Mouse (Mus musculus) urinary bladder, postnatal 25 days (tissue): ENCODE data around the gene Neurl2.
A peak's percentile ranks its signal among the peaks of the same experiment; 100 is the strongest.
"Not testable (repeated sequence)": the region's sequence is repeated elsewhere in the genome, so short reads cannot be mapped to it uniquely, and the experiment has no call there.

ENCODE experiments used
- DNase-seq: peaks from one replicate; pipeline ENCODE4 v3.0.0; 2022; ENCODE audit warnings: low spot score

Gene Neurl2

DNA sequence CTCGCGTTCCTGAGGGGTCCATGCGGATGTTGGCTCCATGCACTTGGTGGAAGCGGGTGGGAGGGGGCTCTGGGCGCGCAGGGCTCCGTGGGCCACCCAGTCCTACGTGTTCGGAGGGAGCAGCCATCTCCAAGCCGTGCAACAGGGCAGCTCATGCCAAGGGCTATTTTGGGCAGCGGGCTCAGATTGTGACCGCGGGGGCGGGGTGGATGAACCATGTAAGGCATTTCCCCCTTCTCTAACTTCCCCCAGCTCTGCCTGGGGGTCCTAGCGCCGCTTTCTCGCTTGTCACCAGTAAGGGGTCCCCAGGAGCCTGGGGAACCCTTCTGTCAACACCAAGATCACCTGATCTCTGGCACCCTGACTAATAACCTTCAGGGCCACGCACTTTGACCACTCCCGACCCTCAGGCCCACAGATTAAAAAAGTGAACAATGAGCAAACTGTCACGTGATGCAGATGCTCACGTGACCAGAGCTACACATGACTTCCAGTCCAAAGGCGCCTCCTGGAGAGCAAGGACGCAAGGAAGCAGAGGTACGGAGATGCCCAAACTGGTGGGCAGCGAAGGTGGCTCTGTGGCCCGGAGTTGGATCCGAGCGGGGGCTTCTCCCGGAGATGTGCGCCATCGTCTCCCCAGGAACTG is at the start of gene Neurl2:
Gene Neurl2 (minus strand): TSS at position 143 of the 646 bp plus-strand sequence.
- peak; percentile 89 for DNase-seq

DNA sequence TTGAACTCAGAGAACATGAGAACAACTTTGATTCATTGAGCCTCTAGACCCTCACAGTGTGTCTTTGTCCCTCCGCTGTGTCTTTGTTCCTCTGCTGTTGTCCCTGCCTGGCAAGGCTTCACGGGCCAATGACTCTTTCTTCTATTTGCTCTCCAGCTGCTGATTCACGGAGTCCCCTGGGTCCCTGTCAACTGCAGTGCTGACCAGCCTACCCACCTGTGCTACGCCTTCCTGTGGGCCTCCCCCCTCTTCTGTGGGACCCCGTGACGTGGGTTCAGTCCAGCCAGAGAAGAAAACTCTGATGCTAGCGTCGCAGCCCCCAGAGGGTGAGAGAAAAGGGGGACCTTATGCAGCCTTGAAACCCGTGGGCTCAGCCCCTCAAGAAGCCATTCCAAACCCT is 49.4 kb upstream of the Neurl2 start:
- DNase-seq = no peak

DNA sequence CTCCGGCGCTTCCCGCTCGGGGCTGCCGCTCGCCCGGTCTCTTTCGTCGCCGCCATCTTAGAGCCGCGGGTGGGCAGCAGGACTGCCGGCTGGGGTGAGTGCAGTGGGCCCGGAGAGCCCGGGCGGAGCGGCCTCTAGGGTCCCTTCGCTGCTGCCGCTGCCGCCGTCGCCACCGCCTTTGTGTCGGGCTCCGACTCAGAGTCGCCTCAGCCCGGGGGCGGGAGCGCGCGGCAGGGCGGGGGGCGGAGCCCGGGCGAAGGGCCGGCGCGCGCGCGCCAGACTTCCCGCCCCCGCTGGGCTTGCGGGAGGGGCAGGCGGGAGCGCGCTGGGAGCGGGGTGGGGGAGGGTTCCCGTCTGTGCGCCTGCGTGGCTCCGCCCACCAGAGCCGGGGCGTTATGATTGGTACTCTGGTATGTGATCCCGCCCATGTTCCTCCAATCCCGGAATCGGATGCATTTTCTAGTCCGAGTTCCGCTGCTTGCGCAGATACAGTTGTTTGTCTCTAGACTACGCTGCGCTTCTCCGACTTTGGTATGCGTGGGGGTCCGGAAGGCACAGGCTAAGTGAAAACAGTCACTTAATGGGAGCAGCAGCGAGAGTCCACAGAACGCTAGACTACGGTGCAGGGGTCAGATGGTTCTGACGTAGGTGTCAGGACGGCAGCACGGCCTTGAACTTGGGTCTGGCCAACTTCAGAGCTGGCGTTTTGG is 46.5 kb upstream of the Neurl2 start:
- DNase-seq = peak; percentile 89

DNA sequence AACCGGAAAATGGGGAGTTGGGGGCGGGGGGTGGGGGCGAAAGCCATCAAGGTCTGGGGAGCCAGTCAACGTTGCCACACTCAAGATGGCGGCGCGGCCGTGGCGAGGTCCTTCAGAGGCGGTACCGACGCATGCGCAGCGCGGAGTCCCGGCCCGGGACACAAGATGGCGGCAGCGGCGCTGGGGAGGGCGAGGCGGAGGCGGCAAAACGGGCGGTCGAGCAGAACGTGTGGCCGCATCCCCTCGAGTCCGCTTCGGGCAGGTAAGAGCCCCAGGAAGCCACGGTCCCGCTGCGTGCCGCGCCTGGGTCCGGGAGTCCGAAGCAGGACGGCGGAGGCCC is 45.9 kb upstream of the Neurl2 start, which contains the start of gene Pcif1:
Gene Pcif1 (plus strand): TSS at position 77 of the 340 bp plus-strand sequence.
- DNase-seq = peak; percentile 91

DNA sequence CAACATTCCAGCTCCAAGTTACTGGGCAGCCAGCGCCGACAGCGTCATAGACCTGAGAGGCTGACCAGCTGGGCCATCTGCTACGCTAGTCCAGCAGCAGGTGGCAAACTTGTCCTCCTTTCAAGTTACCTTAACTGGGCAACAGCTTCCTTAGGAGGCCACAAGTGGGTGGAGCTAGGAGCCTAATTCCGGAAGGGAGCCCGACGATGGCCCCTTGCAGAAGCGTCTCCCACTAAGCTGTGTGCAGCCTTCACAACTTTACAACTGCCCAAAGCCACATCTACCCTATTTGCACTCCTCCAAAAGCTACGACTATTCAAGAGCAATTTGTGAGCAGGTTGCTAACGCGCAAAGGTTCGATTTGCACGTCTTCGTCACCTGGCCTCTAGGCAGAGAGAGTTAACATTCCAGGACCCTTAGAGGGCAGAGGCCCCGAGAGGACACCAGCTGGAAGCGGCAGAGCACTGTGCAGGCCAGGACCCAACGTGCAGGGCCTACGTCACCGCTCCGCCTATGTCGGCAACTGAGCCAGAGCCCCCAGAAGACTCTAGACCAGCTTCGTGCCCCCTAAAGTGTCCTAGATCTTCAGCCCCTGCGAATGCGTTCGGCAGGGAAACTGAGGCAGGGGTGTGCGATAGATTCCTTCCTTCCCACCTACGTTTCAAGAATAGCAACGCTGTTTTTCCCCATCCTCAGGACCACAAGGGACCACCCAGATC is 45.4 kb upstream of the Neurl2 start:
- DNase-seq = peak; percentile 43

DNA sequence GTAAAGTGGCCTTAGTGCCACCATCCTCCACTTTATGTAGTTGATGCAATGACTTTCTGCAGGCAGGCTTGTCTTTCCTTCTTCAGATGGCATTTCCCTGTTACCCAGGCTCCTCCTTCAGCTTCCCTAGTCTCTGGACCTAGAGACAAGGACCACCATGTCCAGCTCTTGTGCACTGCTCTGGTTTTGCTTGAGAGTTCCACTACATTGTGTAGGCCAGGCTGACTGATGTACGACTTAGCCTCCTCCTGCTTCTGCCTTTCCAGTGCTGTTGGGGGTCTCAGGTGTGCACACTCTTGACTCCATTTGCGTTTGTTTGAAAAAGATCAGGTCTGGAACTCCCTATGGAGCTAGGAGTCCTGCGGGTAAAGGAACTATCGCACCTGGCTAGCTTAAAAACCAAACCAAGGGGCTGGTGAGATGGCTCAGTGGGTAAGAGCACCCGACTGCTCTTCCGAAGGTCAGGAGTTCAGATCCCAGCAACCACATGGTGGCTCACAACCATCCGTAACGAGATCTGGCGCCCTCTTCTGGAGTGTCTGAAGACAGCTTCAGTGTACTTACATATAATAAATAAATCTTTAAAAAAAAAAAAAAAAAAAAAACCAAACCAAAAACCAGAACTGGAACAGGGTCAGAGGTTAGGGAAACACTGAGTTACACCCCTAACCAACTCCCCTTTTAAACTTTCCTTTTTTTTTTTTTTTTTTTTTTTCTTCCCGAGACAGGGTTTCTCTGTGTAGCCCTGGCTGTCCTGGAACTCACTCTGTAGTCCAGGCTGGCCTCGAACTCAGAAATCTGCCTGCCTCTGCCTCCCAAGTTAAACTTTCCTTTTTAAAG is 44.3 kb upstream of the Neurl2 start:
- not testable (repeated sequence) for DNase-seq

DNA sequence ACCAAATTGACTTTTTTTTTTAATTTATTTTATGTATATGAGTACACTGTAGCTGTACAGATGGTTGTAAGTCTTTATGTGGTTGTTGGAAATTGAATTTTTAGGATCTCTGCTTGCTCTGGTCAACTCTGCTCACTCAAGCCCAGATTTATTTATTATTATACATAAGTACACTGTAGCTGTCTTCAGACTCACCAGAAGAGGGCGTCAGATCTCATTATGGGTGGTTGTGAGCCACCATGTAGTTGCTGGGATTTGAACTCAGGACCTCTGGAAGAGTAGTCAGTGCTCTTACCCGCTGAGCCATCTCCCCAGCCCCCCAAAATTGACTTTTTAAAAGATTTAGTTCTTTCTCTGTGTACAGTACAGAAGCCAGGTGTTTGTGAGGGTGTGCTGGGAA is 42.4 kb upstream of the Neurl2 start:
- DNase-seq = not testable (repeated sequence)

DNA sequence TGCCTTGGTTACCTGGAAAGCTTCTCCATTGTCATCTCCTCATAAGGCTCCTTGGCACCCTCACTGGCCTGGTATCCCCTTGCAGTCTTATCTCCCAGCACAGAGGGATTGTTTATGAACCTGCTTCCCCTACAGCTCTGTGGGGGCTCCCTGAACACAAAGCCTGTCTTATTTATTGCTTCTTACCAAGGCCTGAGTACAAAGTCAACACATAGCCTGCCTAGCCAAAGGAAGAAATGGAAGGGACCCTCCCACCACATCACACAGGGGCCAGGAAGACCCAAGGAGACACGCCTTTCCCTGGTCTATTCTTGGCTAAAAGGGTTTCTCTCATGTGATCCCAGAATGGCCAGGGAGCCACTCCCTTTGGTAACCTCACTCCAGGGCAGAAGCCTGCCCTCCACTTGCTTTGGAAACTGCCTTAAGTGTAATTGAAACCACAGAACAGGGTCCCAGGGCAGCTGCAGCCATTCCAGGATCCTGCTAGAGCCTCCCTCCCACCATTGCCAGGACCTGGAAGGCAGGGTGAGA is 41.0 kb upstream of the Neurl2 start:
- no peak for DNase-seq

DNA sequence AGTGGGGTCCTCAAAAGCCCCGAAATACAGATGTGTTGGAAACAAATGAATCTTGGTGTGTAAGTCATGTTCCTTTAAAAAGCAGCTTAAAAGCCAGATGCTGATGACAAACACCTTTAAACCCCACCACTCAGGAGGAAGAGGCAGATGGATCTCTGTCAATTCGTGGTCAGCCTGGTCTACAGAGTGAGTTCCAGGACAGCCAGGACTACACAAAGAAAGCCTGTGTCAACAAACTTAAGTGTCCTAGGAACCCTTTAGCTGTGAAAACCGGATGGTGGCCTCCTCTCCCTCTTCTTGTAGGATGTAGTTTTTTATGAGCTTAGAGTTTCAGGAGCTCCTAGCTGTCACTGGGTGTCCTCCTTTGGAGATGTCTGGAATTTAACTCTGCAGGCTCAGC is 40.4 kb upstream of the Neurl2 start:
- no peak for DNase-seq

DNA sequence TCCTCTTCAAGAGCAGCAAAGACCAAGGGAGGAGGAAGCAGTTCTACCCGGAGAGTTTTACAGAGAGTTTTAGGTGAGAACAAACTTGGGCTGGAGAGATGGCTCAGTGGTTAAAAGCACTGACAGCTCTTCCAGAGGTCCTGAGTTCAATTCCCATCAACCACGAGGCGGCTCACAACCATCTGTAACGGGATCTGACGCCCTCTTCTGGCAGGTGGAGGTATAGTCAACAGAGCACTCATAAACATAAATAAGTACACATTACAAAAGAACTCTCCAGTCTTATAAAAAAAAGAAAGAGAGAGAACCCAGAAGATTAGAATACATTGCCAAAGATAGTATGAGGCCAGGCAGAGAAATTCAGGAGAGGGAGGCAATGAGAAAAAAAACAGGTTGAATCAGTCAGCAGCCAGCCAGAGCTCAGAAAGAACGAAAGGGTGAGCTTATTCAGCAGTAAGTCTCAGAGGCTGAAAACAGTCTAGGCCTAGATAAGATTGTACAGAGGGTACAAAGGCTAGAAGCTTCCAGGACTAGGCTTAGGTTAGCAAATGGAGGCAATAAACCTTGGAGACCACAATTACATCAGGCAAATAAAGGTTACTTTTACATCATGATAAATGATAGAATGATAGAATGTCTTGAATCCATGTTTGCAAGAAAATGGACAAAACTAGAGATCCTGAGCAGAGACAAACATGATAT is 38.5 kb upstream of the Neurl2 start:
- DNase-seq = no peak

DNA sequence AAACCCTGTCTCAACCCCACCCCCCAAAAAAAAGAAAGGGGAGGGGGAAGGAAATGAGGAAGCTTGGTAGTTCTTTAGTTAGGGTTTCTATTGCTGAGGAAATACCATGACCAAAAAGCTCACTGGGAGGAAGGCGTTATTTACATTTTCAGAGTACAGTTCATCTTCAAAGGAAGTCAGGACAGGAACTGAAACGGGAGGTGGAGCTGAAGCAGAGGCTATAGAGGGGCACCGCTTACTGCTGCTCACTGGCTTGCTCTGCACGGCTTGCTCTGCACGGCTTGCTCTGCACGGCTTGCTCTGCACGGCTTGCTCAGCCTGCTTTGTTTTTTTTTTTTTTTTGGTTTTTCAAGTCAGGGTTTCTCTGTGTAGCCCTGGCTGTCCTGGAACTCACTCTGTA is 35.2 kb upstream of the Neurl2 start:
- DNase-seq = no peak

DNA sequence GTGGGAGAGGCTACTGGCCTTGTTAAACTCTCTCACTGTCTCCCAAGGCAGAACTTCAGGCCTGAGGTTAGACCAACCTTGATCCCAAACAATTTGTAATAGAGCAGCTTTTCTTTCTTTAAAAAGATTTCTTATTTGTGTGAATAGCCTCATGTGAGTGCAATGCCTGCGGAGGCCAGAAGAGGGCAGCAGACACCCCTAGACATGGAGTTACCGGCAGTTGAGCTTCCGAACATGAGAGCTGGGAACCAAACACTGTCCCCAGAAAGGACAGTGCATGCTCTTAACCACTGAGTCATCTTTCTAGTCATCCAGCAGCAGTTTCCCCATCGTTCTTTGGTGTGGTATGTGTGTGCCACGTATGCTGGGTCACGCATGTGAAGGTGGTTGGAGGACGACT is 34.3 kb upstream of the Neurl2 start:
- DNase-seq = no peak

DNA sequence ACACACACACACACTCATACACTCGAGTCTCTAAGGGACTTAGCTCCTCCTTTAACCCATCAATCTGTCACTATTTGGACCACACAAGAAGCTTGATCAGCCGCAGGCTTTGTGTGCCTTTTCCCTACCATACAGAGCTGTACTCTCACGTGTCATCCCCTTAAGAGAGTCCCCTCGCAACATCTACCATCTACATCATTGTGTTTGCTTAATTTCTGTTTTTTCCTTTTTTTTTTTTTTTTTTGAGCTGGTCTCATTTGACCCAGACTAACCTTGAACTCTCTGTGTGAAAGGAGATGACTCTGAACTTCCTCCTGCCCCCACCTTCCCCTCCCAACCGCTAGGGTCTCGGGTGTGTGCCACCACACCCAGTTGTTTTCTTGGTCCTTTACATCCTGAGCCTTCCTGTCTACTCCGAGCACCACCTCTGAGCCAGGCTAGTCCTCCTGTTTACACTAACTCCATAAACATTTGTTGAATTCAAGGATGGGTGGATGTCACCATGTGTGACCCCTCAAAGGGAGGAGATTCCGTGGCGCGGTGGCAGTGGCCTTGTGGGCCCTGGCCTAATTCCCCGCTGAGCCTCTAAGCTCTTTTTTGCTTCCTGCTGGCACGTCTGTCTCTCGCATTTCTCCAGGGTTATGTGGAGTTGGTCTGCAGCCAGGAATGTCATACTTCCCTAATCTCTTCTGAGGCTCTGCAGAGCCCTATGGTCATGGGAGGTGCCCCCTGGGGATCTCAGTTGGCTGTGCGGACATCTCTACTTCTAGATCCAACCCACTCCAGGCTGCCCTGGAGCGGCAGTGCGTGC is 33.7 kb upstream of the Neurl2 start:
- DNase-seq = no peak

DNA sequence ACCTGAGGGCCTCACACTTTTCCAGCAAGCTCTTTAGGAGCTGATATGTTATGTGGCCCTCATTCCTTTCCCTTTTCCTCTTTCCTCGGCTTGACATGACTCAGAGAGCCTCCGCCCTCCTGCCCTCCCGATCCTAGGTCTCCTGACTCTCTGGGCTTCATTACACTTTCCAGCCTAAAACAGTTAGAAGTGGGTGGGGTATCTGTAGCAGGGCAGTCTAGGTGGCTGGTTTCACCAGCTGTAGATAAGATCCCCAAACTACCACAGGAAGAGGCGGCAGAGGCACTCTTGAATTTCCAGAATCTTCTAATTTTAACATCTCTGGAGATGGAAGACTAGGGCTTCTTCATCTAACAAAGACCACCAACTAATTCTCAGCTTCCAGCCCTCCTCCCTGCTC is 31.3 kb upstream of the Neurl2 start:
- DNase-seq = no peak

DNA sequence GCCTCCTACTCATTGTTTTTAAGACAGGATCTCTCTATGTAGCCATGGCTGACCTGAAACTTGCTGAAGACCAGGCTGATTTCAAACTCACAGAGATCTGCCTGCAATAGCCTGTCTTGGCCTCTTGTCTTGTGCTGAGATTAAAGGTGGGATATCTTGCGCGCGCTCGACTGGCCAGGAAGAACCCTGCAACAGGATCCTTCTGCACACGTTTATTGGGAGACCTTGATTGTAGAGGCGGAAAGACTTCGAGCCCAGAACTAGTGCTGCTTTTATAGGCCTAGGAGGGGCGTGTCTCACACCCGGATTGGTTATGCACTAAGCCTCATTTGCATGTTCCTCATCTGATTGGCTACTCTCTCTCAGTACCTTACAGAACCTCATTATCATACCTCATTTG is 30.2 kb upstream of the Neurl2 start:
- not testable (repeated sequence) for DNase-seq

DNA sequence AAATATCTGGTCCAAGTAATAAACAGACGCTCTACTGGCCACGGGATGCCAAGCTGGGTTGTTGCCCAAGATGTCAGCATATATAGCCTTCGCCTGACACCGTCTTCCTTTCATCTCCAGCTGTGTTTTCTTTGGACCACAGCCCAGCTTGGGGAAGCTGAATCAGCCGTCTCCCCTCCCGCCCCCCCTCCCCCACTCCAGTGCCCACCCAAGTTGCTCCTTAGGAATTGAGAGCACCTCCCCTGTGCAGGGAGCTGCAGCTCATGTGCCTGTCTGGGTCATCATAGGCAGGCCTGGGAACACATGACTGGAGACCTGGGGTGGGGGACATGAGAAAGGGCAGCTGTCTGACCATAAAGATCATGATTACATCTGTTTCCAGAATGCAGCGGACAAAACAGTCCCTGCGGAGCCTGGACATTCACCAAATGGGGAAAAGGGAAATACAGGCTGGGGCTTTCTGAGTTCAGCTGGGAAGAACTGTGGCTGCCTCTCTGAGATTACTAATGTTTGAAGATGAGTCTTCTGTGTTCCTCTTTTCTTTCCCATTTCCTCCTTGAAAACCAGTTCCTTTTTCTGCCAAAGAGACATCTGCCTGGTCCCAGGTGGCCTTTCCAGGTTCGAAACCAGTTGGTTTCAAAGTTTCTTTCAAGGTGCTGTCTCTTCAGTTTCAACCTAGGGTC is 29.1 kb upstream of the Neurl2 start:
- no peak for DNase-seq

DNA sequence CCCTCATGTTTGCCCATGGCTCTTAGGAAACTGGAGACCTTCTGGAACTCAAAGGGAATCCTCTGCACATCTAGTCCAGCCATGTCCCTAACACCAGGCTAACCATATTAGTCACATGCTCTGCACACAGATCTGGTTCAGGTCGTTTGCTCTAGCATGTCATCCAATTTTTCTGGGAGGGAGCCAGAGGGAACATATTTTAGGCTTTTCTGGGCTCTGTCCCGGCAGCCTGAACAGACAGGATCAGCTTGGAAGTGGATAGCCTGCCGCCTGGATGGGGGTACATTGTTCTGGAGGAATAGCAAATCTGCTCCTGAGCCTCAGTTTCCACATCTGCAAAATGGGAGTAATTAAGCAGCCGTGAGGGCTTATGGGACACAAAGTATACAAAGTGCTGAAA is 27.8 kb upstream of the Neurl2 start:
- no peak for DNase-seq

DNA sequence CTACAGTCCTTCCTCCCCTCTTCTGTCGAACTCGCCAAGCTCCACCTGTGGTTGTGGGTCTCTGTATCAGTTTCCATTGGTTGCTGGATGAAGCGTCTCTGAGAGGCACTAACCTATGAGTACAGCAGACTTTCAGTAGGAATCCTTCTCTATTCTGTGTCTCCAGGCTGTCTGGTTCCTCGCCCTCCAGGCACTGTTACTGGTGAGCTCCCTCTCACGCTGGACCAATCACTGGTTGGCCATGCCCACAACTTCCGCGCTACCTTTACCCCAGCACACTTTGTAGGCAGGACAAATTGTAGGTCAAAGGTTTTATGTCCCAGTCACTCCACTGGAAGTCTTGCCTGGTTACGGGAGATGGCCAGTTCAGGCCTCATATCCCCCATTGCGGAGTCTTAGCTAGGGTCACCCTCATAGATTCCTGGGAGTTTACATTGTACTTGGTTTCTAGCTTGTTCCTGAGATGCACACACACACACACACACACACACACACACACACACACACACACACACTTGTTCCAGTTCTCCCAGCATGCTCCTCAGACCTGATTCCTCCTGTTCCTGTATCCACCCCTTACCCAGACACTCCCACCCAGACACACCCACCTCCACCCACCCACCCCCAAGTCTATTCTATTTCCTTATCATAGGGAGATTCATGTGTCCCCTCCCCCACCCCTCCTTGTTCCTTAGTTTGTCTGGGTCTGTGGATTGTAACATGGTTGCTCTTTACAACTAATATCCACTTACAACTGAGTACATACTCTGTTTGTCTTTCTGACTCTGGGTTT is 26.6 kb upstream of the Neurl2 start:
- no peak for DNase-seq

DNA sequence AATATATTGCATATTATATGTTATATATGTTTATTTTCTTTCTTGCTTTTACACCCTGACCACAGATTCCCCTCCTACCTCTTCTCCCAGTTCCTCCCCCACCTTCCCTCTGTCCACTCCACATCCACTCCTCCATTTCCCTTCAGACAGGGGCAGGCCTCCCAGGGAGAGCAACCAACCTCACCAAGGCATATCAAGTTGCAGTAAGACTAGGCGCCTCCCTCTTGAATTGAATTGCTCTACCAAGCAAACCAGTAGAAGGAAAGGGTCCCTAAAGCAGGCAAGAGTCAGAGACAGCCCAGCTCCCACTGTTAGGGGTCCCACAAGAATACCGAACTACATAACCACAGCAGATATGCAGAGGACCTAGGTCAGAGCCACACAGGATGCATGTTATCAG is 25.9 kb upstream of the Neurl2 start:
- DNase-seq = no peak
